Mouse (Mus musculus) heart, embryonic 15.5 days (tissue): Measurements from ENCODE around the gene Syce1l. TPM values are rescaled to one million over a fixed set of nuclear protein-coding genes. Genes with fewer than 3 reads are reported as not detected.

Experiments
- ATAC-seq: fragments of 200-750 bp; cut with Nextera tagmentation; replicated peaks from 2 replicates; pipeline ENCODE4 v1.8.0; 2017; ENCODE audit warnings: low read depth, moderate TSS enrichment; ENCODE audit not compliant: insufficient number of reproducible peaks, insufficient read depth, low FRiP score
- H3K27ac ChIP-seq: fragments of 300-500 bp; sonication (generic); 2 replicates; pipeline ENCODE4 v1.5.1; 2015; ENCODE audit warnings: mild to moderate bottlenecking, inconsistent platforms
- H3K27me3 ChIP-seq: fragments of 300-500 bp; sonication (generic); 2 replicates; pipeline ENCODE4 v1.6.1; 2015; ENCODE audit warnings: inconsistent platforms
- H3K36me3 ChIP-seq: fragments of 300-500 bp; sonication (generic); 2 replicates; pipeline ENCODE4 v1.6.1; 2015; ENCODE audit warnings: mild to moderate bottlenecking, inconsistent platforms
- H3K4me1 ChIP-seq: fragments of 300-500 bp; sonication (generic); replicated peaks from 2 replicates; pipeline ENCODE4 v1.6.1; 2015; ENCODE audit warnings: inconsistent platforms
- H3K4me2 ChIP-seq: fragments of 300-500 bp; sonication (generic); 2 replicates; pipeline ENCODE4 v1.6.1; 2015; ENCODE audit warnings: inconsistent platforms, mild to moderate bottlenecking, moderate library complexity
- H3K4me3 ChIP-seq: fragments of 300-500 bp; sonication (generic); 2 replicates; pipeline ENCODE4 v1.5.1; 2015; ENCODE audit warnings: mild to moderate bottlenecking, inconsistent platforms
- H3K9ac ChIP-seq: fragments of 300-500 bp; sonication (generic); 2 replicates; pipeline ENCODE4 v1.6.1; 2015; ENCODE audit warnings: mild to moderate bottlenecking, inconsistent platforms
- H3K9me3 ChIP-seq: fragments of 300-500 bp; sonication (generic); replicated peaks from 2 replicates; pipeline ENCODE4 v1.6.1; 2016; ENCODE audit warnings: inconsistent platforms
- WGBS: fragments of 180-500 bp; shearing (Covaris S2); methylation state at CpG from one replicate; pipeline ENCODE4 v1.1.7; 2015; ENCODE audit warnings: mixed read lengths; 5-methylcytosine and 5-hydroxymethylcytosine counted together
- polyA plus RNA-seq: library from polyadenylated mRNA; unstranded; fragments of >200 nt; fragmentation: Nextera tagmentation; extraction: Ambion mirVana; gene quantifications from 2 replicates; pipeline ENCODE4 v1.2.1, GENCODE M21; 2015

Gene Syce1l
- polyA plus RNA-seq, 1 experiment from 2014 or later: not detected

DNA sequence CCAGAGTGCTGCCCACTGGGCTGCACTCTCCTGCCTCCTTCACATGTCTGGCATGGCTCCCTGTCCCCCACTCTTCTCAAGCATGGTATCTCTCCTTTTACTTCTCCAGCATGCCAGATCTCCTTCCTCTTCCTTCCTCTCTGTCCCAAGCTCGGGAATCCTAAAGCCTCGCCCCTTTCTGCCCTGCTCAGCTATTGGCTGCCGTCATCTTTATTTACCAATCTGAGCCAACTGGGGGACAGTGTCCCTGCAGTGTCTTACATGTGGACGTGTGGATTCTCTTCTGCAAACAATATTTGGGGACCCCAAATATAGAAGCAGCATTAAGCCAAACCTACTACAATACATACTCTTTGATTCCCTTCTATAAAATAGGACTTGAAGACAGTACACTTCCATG, 10.1 kb downstream of the Syce1l start:
- Histone ChIP-seq H3K27me3 (no peaks in the 10 kb centered on the region), H3K27ac (no peak overlapping the region), H3K4me1 (no peaks in the 10 kb centered on the region), H3K36me3 (no peaks in the 10 kb centered on the region), H3K9me3 (no peaks in the 10 kb centered on the region), H3K4me2 (no peak overlapping the region), H3K4me3 (no peak overlapping the region), H3K9ac (no peak overlapping the region)
- no peak for ATAC-seq
- 49% methylated on average over 4 of the region's 4 CpGs for WGBS

DNA sequence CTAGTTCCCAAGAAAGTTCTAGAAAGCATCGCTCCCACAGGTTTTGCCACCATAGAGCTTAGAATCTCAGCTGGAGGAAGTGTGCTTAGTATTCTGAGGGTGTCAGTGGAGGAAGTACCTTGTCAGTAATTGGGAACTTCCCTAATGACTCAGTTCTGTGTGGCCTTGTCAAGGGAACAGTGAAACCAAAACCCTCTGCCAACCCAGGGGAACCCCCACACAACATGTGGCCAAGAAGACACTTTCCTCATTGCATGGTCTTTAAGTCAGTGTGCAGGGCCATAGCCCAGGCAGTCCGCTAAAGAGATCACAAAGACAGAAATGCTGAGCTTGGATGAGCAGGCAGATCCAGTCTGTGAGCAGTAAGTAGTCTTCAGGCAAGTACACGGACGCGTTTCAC, 13.1 kb downstream of the Syce1l start:
- ATAC-seq: no peak
- H3K4me2 ChIP-seq: no peak overlapping the region
- H3K9me3 ChIP-seq: no peaks in the 10 kb centered on the region
- H3K4me1 ChIP-seq: no peaks in the 10 kb centered on the region
- no peaks in the 10 kb centered on the region for H3K36me3 ChIP-seq
- 86% methylated on average over 5 of the region's 5 CpGs for WGBS
- H3K9ac ChIP-seq: no peak overlapping the region
- H3K27me3 ChIP-seq: no peaks in the 10 kb centered on the region
- no peak overlapping the region for H3K4me3 ChIP-seq
- no peak overlapping the region for H3K27ac ChIP-seq

DNA sequence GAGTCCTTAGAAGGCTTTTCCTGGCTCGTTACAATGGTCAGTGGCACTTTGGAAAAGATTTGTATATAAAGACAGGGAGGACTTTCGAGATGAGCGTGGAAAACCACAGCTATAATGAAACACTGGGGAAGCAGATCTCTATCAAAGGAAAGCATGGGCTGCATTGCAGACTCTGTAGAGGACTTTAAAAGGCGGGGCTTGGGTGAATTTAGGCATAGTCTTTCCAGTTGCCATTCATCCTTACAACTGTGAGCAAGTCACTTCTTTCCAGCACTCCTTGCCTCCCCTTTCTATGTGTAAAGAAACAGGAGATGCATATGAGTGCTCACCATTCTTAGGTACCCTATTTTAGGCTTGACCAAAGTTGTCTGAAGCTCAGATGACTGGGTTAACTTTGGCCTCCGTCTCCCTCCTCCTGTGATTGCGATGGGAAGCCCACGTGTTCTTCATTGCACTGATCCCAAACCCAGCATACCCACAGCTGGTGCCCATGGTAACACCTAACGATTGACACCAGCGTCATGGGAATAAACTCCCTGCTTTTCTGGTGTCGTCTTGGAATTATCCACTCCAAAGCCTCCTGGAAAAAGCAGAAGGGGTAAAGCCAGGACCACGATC, 13.8 kb downstream of the Syce1l start:
- H3K4me1 ChIP-seq: no peaks in the 10 kb centered on the region
- no peak overlapping the region for H3K4me3 ChIP-seq
- no peak for ATAC-seq
- WGBS: 77% methylated on average over 11 of the region's 11 CpGs
- H3K4me2 ChIP-seq: no peak overlapping the region
- H3K9ac ChIP-seq: no peak overlapping the region
- H3K27me3 ChIP-seq: no peaks in the 10 kb centered on the region
- no peaks in the 10 kb centered on the region for H3K9me3 ChIP-seq
- H3K27ac ChIP-seq: no peak overlapping the region
- no peaks in the 10 kb centered on the region for H3K36me3 ChIP-seq

DNA sequence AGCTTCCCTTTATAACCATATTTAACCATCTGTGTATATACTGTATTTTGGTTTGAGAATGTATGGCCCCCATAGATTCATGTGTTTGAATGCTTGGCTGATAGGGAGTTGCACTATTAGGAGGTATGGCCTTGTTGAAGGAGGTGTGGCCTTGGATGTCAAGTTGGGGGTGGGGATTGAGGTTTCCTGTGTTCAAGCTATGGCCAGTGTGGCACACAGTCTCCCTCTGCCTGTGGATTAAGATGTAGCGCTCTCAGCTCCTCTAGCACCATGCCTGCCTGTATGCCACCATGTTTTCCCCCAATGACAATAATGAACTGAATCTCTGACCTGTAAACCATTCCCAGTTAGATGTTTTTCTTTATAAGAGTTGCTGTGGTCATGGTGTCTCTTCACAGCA, 17.1 kb downstream of the Syce1l start:
- Histone ChIP-seq H3K4me2 (no peak overlapping the region), H3K9me3 (no peaks in the 10 kb centered on the region), H3K9ac (no peak overlapping the region), H3K27me3 (no peaks in the 10 kb centered on the region), H3K4me1 (no peaks in the 10 kb centered on the region), H3K27ac (no peak overlapping the region), H3K36me3 (no peaks in the 10 kb centered on the region), H3K4me3 (no peak overlapping the region)
- 79% methylated on average over 1 of the region's 1 CpGs for WGBS
- ATAC-seq: no peak

DNA sequence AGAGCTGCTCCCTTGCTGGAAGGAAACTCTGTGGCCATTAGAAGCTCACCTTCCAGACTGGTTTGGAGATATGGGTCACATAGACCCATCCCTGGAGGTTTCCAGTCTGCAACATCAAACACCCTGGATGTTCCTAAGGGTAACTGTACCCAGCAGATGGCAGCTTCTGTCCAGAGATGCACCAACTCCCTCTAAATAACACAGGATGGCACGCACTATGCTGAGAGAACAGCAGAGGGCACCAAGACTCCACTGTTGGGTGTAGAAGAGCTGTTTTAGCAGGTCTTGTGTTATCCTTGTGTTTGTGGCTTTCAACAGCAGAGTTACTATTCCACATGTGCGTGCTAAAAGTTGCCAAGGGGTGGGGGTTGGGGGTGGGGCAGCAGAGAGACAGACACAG, 21.5 kb downstream of the Syce1l start:
- H3K27me3 ChIP-seq: no peaks in the 10 kb centered on the region
- H3K4me1 ChIP-seq: no peaks in the 10 kb centered on the region; the same call in 1 of the 2 replicates
- H3K27ac ChIP-seq: no peak overlapping the region
- ATAC-seq: peak; percentile 43; the same call in 1 of the 2 replicates
- no peak overlapping the region for H3K4me2 ChIP-seq
- H3K9me3 ChIP-seq: no peaks in the 10 kb centered on the region
- H3K36me3 ChIP-seq: no peaks in the 10 kb centered on the region
- no peak overlapping the region for H3K4me3 ChIP-seq
- WGBS: 8% methylated on average over 2 of the region's 2 CpGs
- no peak overlapping the region for H3K9ac ChIP-seq

DNA sequence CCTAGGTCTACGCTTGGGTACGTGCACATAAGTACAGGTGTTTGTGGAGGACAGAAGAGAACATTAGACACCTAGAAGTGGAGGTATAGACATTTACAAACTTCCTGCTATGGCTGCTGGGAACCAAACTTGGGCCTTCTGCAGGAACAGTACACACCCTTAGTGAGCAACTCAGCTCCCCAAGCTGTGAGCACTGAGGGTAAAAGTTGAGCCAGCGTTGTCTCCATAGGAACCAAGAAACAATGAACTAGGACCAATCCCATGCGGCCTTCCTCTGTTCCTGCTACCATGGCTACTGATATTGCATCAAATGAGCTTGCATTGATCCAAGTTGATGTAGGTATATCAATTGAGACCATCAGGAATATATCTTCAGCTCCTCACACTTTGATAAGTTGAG, 22.0 kb downstream of the Syce1l start:
- ATAC-seq: no peak
- Histone ChIP-seq H3K36me3 (no peaks in the 10 kb centered on the region), H3K27ac (no peak overlapping the region), H3K9ac (no peak overlapping the region), H3K27me3 (no peaks in the 10 kb centered on the region), H3K4me3 (no peak overlapping the region), H3K4me1 (no peaks in the 10 kb centered on the region; the same call in 1 of the 2 replicates), H3K9me3 (no peaks in the 10 kb centered on the region), H3K4me2 (no peak overlapping the region)
- 65% methylated on average over 4 of the region's 4 CpGs for WGBS

DNA sequence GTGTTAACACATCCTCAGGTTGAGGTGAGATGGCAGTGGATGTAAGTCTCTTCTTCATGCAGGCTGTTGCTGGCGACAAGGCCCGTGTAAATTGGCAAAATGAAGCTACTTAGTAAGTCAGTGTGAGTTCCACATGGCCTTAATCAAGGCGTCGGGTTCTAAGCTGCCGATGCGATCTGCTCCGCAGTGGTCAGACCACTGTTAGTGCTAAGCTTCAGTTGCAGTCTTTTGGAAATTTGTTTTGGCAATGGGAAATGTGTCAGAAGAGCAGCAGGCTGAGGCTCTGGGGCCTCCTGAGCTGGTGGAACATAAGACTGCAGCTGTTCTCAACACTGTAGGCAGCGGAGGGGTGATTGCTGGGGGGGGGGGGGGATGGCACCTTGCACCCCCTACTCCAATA, 22.9 kb downstream of the Syce1l start:
- Histone ChIP-seq H3K4me3 (no peak overlapping the region), H3K9ac (no peak overlapping the region), H3K4me2 (no peak overlapping the region), H3K27ac (no peak overlapping the region), H3K36me3 (no peaks in the 10 kb centered on the region), H3K27me3 (no peaks in the 10 kb centered on the region), H3K4me1 (no peaks in the 10 kb centered on the region; the same call in 1 of the 2 replicates), H3K9me3 (no peaks in the 10 kb centered on the region)
- 60% methylated on average over 8 of the region's 8 CpGs for WGBS
- no peak for ATAC-seq

DNA sequence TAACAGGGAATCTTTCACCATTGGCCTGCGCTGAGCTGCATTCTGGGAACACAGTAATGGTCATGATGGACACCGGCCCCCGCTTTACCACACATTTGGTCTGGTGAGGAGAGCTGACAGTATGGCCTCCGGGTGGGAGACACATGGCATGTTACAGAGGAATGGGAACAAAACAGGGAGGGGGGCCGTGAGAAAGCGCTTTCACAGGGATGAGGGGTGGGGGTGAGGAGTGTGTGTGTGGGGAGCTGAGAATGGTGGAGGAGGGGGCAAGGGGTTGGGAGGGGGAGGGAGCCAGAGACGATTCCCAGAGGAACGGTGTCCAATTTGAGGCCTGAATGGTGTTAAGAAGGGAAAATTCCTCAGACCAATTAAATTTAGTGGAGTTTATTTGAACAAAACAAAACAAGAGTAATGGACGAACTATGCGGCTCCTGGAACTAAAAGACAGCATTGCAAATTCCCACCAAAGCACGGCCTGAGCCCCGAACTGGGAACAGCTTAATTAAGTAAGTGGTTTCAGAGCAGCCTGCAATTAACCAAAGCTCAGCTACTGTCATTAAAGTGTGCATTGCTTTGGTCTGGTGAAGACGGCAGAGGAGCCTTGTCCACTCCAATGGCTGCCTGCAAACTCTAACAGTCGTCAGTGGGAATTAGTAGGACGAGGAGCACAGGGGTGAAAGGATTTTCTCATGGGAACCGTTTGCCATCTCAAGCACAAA, 23.9 kb downstream of the Syce1l start:
- H3K4me2 ChIP-seq: no peak overlapping the region
- no peaks in the 10 kb centered on the region; the same call in 1 of the 2 replicates for H3K4me1 ChIP-seq
- H3K9me3 ChIP-seq: no peaks in the 10 kb centered on the region
- H3K4me3 ChIP-seq: no peak overlapping the region
- WGBS: 73% methylated on average over 16 of the region's 16 CpGs
- no peak for ATAC-seq
- H3K36me3 ChIP-seq: no peaks in the 10 kb centered on the region
- H3K9ac ChIP-seq: no peak overlapping the region
- H3K27ac ChIP-seq: no peak overlapping the region
- H3K27me3 ChIP-seq: no peaks in the 10 kb centered on the region

DNA sequence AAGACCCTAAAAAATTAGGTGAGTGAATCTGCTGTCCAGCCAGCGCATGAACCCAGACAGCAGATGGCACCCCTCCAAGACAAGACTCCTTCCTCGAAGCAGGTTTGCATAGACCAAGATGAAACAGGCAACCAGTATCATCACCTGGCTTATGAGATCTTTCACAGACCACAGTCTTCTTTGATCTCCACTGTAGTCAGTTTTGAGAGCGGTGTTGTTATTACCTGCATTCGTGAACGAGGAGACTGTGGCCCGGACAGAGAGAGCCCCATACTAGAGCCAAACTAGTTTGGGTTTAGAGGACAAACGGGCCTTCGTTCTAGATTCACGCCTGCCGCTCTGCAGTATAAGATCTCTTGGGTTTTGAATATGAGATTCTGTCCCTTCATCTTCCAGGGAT, 26.9 kb downstream of the Syce1l start:
- no peaks in the 10 kb centered on the region for H3K9me3 ChIP-seq
- no peaks in the 10 kb centered on the region; the same call in 1 of the 2 replicates for H3K4me1 ChIP-seq
- ATAC-seq: no peak
- H3K36me3 ChIP-seq: no peaks in the 10 kb centered on the region
- H3K27ac ChIP-seq: no peak overlapping the region
- no peak overlapping the region for H3K4me2 ChIP-seq
- no peak overlapping the region for H3K9ac ChIP-seq
- 68% methylated on average over 10 of the region's 10 CpGs for WGBS
- no peak overlapping the region for H3K4me3 ChIP-seq
- no peaks in the 10 kb centered on the region for H3K27me3 ChIP-seq

DNA sequence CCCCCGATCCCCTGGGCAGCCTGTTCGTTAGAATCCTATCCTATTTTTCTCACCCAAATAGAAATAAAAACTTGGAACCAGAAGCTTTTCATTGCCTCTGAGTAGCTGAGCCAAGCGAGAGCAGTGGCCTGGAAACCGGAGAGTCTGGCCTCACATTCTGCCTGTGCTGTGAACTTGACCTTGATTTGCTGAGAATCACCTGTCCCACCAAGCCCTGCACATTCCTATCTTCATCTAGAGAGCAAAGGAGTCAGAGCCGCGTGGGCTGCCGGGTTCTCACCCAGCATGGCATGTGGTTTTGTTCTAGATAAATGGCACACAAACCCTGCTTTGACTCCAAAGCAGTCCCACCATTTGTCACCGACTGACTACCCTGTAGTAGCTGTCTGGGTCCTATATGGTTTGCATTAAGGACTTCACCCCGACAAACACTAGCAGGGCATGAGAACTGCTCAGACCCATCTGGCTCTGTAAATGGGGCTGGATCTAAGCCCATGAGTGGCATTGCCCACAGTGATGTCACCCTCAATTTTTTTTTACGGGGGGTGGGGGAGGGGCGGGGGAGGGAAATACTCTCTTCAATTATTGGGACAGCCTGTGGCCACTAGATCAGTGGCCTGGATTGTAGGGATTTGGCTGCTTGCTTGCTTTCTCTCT, 29.7 kb downstream of the Syce1l start:
- 67% methylated on average over 11 of the region's 11 CpGs for WGBS
- no peaks in the 10 kb centered on the region for H3K27me3 ChIP-seq
- no peak overlapping the region for H3K4me3 ChIP-seq
- H3K27ac ChIP-seq: no peak overlapping the region
- no peak overlapping the region for H3K9ac ChIP-seq
- no peaks in the 10 kb centered on the region for H3K9me3 ChIP-seq
- H3K36me3 ChIP-seq: no peaks in the 10 kb centered on the region
- no peak overlapping the region for H3K4me2 ChIP-seq
- no peaks in the 10 kb centered on the region; the same call in 1 of the 2 replicates for H3K4me1 ChIP-seq
- no peak for ATAC-seq

DNA sequence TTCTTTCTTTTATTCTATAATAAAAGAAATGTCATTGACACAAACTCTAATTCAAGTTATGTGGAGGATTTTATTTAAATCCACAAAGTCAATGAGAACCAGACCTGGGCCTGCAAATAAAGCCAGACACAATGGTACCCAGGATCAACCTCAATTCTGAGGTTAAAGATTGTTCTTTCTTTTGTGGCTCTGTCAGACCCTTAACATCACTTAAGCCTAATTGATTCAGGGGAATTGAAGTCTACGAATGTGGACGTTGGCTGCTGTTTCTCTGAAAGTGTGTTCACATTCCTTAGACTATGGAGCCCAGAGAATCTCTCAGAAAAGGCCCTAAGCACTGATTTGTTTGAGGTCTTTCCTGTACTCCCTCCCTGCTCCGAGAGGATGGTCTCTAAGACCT, 30.3 kb downstream of the Syce1l start:
- no peak overlapping the region for H3K27ac ChIP-seq
- no peaks in the 10 kb centered on the region for H3K36me3 ChIP-seq
- no peak overlapping the region for H3K4me3 ChIP-seq
- no peaks in the 10 kb centered on the region; the same call in 1 of the 2 replicates for H3K4me1 ChIP-seq
- no peak overlapping the region for H3K9ac ChIP-seq
- H3K4me2 ChIP-seq: no peak overlapping the region
- H3K27me3 ChIP-seq: no peaks in the 10 kb centered on the region
- no peak for ATAC-seq
- WGBS: 60% methylated on average over 3 of the region's 3 CpGs
- no peaks in the 10 kb centered on the region for H3K9me3 ChIP-seq
